Mouse (Mus musculus) small intestine, adult 2 months (tissue): Measurements from ENCODE around the gene Ncf2. TPM values are rescaled to one million over a fixed set of nuclear protein-coding genes. Genes with fewer than 3 reads are reported as not detected.
A peak's percentile ranks its signal among the peaks of the same experiment; 100 is the strongest.

Experiments
- H3K27ac ChIP-seq: fragments of 200-500 bp; 2 replicates; pipeline ENCODE4 v1.5.1; 2012; ENCODE audit warnings: low read depth, low read length, control low read depth, inconsistent platforms; ENCODE audit not compliant: insufficient read depth
- H3K27me3 ChIP-seq: fragments of 200-500 bp; 2 replicates; pipeline ENCODE4 v1.6.1; 2012; ENCODE audit warnings: mild to moderate bottlenecking, moderate library complexity, low read length, inconsistent platforms; ENCODE audit not compliant: control insufficient read depth, insufficient read depth
- H3K36me3 ChIP-seq: fragments of 200-500 bp; 2 replicates; pipeline ENCODE4 v1.6.1; 2012; ENCODE audit warnings: mild to moderate bottlenecking, low read length, control low read depth, inconsistent platforms; ENCODE audit not compliant: control insufficient read depth, insufficient read depth
- H3K4me1 ChIP-seq: fragments of 200-500 bp; 2 replicates; pipeline ENCODE4 v1.6.1; 2012; ENCODE audit warnings: low read length, inconsistent platforms, mixed read lengths; ENCODE audit not compliant: control insufficient read depth, insufficient read depth, insufficient read length
- H3K4me3 ChIP-seq: fragments of 200-500 bp; 2 replicates; pipeline ENCODE4 v1.5.1; 2012; ENCODE audit warnings: low read depth, mild to moderate bottlenecking, control low read depth, inconsistent platforms, low read length, moderate library complexity
- CTCF ChIP-seq: fragments of 200-500 bp; IDR thresholded peaks from 2 replicates; pipeline ENCODE4 v1.5.1; 2012; ENCODE audit warnings: low read depth, mild to moderate bottlenecking, control low read depth, inconsistent platforms, low read length, moderate library complexity, mixed read lengths; ENCODE audit not compliant: insufficient replicate concordance, insufficient read length; ENCODE audit errors: extremely low read depth
- POLR2A ChIP-seq: fragments of 200-500 bp; IDR thresholded peaks from 2 replicates; pipeline ENCODE4 v1.6.1; 2012; ENCODE audit warnings: low read depth, mild to moderate bottlenecking, control low read depth, inconsistent platforms, low read length, moderate library complexity
- WGBS: fragments of 180-500 bp; shearing (Covaris S2); methylation state at CpG from one replicate; pipeline ENCODE4 v1.1.7; 2018; 5-methylcytosine and 5-hydroxymethylcytosine counted together
- polyA plus RNA-seq: library from polyadenylated mRNA; depleted of rRNA; stranded (reverse); fragments of >200 nt; gene quantifications from 2 replicates; pipeline ENCODE4 v1.2.3, GENCODE M21; 2012

The Ncf2 gene
- polyA plus RNA-seq, 1 experiment = 5.4 TPM

DNA sequence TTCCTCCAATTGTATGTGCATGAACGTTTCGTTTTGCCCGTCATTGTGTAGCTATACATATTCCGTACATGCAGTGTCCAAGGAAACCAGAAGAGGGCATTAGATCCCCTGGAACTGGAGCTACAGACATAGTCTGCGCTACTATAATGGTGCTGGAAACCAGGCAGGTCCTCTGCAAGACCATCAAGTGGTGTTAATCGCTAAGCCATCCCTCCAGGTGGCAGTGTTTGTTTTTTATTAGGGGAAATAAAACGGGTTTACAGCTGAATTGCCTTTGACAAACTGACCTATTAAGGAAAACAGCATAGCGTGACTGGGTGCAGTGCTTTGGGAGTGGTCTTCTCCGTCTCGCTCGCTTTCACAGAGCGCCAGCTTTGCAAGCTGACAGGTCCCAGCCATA, 9.7 kb upstream of the Ncf2 start:
- Histone ChIP-seq H3K4me3 (no peak overlapping the region), H3K4me1 (no peaks in the 10 kb centered on the region), H3K36me3 (no peaks in the 10 kb centered on the region), H3K27me3 (no peaks in the 10 kb centered on the region), H3K27ac (no peak overlapping the region)
- 15% methylated on average over 12 of the region's 12 CpGs for WGBS
- TF ChIP-seq POLR2A = no peak
- peak; percentile 42; the same call in 1 of the 2 replicates for TF ChIP-seq CTCF

DNA sequence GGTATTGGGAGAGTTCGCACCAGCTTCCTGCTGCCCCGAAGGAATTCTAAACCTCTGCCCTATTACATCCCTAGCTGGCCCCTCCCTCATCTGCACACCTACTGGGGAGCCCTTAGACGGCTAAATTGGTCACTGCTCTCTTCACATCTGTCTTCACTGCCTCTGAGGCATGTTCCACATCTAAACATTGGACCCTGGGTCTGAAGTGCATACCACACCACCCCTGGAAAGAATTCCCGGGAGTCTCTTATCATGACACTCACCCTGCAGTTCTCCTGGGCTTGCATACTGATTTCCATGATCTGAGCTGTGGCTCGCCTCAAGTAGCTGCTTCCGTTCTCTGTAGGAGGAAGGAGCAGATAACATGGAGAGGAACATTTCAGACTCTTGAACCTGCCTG, 9.2 kb upstream of the Ncf2 start:
- no peak for TF ChIP-seq POLR2A
- no peak for TF ChIP-seq CTCF
- 8% methylated on average over 6 of the region's 6 CpGs for WGBS
- Histone ChIP-seq H3K36me3 (no peaks in the 10 kb centered on the region), H3K27ac (no peak overlapping the region), H3K4me3 (no peak overlapping the region), H3K4me1 (peaks cover under 1% of the 10 kb centered on the region; the same call in 1 of the 2 replicates), H3K27me3 (no peaks in the 10 kb centered on the region)

DNA sequence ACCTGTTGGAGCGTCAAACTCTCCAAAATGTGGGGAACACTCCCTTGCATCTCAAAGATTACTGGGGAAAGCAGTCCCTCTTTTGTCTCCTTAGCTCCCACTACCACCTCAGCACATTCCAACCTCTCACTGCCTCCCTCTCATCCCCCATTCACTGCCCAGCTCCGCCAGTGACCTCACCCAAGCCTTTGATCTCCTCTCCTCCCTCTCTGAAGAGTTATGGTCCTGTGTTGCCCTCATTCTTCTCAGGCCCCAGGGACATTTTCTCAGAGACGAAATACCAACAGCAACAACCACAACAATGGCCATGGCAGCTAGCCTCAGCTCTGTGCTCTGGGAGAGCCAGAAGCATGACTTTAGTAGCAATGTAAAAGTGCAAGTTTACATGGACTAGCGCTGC, 8.7 kb upstream of the Ncf2 start:
- peaks cover 3% of the 10 kb centered on the region; the same call in 1 of the 2 replicates for H3K4me1 ChIP-seq
- 62% methylated on average over 4 of the region's 4 CpGs for WGBS
- no peak for TF ChIP-seq POLR2A
- no peak for TF ChIP-seq CTCF
- H3K27ac ChIP-seq = no peak overlapping the region
- no peaks in the 10 kb centered on the region for H3K36me3 ChIP-seq
- no peak overlapping the region for H3K4me3 ChIP-seq
- H3K27me3 ChIP-seq = no peaks in the 10 kb centered on the region

DNA sequence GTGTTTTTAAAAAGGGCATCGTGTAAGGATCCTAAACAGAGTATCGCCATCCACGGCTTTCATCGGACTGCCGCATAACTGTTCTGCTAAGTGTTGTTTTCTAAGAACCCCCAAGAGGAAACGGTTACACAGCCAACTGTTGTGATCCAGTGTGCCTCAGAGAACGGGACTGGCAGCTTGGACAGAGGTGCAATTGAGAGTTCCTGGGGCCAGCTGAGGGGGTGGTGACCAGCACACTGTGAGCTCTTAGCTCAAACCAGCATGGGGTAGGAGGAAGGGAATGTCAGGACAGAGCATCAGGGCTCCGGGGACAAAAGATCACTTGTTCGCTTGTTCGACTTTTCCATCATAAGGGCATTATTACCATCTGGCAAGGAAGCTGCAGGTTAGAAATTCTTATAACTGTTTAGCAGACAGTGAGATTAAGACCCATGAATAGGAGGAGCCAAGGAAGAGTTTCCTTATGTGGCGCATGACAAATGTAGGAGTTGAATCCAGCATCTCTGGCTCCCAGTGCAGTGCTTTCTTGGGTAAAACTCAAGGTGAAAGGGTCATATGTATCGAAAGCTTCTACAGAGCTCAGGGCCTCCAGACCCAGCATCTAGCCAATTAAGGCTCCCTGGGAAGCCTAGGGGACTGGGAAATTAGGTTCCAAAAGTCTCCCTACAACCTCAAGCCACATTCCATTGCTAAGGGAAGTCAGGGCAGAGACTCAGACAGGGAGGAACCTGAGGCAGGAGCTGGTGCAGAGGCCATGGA, 7.1 kb upstream of the Ncf2 start:
- H3K4me3 ChIP-seq = no peak overlapping the region
- H3K27me3 ChIP-seq = no peaks in the 10 kb centered on the region
- WGBS = 78% methylated on average over 12 of the region's 12 CpGs
- no peak overlapping the region for H3K27ac ChIP-seq
- H3K4me1 ChIP-seq = peaks cover 3% of the 10 kb centered on the region; the same call in 1 of the 2 replicates
- TF ChIP-seq CTCF (no peak), POLR2A (no peak)
- no peaks in the 10 kb centered on the region for H3K36me3 ChIP-seq

DNA sequence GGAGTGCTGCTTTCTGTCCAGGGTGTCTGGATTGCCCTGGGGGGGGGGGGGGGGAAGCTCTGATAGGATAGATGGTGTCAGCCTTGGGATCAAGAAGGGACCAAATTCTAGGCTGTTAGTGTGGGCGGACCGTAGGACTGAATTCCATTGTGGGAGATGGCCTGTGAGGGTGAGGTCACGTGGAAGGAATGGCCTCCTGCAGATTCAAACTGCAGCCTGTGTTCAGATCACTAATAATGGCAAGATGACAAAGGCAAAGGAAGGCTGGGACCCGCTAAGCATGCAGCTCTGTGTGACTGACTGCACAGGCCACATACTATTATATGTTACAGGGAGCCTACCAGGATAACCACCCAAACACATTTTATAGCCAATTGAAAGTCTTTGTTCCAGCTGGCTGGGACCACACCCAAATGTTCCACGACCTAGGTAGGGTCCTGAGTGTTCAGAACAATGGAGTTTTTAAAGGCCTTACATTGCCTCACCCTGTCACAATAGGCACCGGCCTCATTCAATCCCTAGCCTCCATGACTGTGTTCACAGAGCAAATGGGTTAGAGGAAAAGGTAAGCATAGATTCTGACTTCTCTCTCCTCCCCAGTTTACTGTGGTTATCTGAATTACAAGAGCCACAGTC, 6.4 kb upstream of the Ncf2 start:
- WGBS = 76% methylated on average over 6 of the region's 6 CpGs
- no peaks in the 10 kb centered on the region for H3K27me3 ChIP-seq
- H3K36me3 ChIP-seq = no peaks in the 10 kb centered on the region
- peaks cover 3% of the 10 kb centered on the region; the same call in 1 of the 2 replicates for H3K4me1 ChIP-seq
- no peak overlapping the region for H3K4me3 ChIP-seq
- H3K27ac ChIP-seq = no peak overlapping the region
- no peak for TF ChIP-seq POLR2A
- no peak for TF ChIP-seq CTCF

DNA sequence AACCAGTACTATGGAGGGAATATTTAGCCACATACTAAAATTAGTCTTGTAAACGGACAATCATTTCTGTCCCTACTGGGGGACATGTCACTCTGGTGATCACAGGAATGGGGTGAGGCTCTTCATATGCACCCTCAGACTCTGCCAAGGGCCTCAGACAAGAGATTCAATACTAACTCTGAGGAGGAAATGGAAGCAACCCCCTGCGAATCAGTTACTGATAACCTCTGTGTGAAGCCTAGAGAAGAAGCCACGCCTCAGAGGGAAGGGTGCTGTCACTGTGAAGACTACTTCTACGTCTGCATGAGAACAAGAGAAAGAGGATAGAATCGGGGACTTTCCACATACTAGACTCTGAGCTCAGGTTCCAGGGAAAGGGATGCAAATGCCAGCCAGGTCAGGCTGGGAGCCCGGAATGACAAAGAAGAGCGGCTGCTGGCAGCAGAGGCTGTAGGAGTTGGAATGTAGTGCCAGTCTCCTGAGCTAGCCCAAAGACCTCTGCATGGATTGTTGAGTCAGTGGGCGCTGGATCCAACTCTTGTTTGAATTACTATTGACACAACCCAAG, 4.2 kb upstream of the Ncf2 start:
- WGBS = 45% methylated on average over 8 of the region's 8 CpGs
- no peaks in the 10 kb centered on the region for H3K36me3 ChIP-seq
- peaks cover 3% of the 10 kb centered on the region; the same call in 1 of the 2 replicates for H3K4me1 ChIP-seq
- no peak overlapping the region for H3K27ac ChIP-seq
- H3K4me3 ChIP-seq = no peak overlapping the region
- H3K27me3 ChIP-seq = no peaks in the 10 kb centered on the region
- TF ChIP-seq POLR2A = no peak
- TF ChIP-seq CTCF = no peak

DNA sequence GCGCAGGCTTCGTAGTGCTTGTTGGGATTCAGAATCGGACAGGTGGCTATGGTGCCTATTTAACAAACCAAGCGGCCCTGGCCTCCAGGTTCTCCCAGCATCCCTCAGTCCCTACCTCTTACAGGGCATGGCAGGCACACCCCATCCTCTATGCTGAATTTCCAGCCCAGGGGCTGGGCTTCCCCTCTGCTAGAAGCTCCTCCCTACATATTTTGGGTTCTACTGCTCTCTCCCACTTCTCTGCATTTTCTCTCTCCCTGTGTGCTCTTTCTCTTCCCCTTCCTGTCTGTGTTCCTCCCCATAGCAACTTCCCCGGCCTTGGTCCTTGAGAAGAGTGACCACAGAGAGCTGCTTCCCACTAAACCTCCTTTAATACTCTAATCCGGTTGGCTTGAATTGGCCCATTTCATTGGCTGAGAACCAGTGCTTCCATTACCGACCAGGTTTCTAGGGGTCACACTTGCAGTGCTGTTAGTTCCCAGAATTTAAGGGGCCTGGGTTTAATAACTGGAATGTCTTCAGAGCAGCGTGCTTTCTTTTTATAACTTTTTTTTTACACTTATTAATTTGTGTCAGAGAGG, 3.2 kb upstream of the Ncf2 start:
- Histone ChIP-seq H3K27me3 (no peaks in the 10 kb centered on the region), H3K27ac (no peak overlapping the region), H3K4me3 (no peak overlapping the region), H3K4me1 (peaks cover 3% of the 10 kb centered on the region; the same call in 1 of the 2 replicates), H3K36me3 (no peaks in the 10 kb centered on the region)
- no peak for TF ChIP-seq CTCF
- TF ChIP-seq POLR2A = no peak
- WGBS = 85% methylated on average over 8 of the region's 8 CpGs
